Mouse (Mus musculus) hindbrain, embryonic 11.5 days (tissue): Measurements from ENCODE around the gene 1700069L16Rik. TPM values are rescaled to one million over a fixed set of nuclear protein-coding genes. Genes with fewer than 3 reads are reported as not detected.

Source experiments
- ATAC-seq: fragments of 200-750 bp; cut with Nextera tagmentation; 2 replicates; pipeline ENCODE4 v1.8.0; 2017; ENCODE audit warnings: mild to moderate bottlenecking, moderate TSS enrichment, moderate library complexity; ENCODE audit not compliant: low FRiP score
- DNase-seq: peaks from one replicate; pipeline ENCODE4 v3.0.0-alpha.2; 2015; ENCODE audit warnings: low spot score
- H3K27ac ChIP-seq: fragments of 300-500 bp; sonication (generic); 2 replicates; pipeline ENCODE4 v1.5.1; 2014; ENCODE audit warnings: mild to moderate bottlenecking, low read depth, low read length
- H3K27me3 ChIP-seq: fragments of 300-500 bp; sonication (generic); 2 replicates; pipeline ENCODE4 v1.6.1; 2014; ENCODE audit warnings: mild to moderate bottlenecking, low read length, moderate library complexity, mixed read lengths; ENCODE audit not compliant: control insufficient read depth, insufficient read depth
- H3K36me3 ChIP-seq: fragments of 300-500 bp; sonication (generic); 2 replicates; pipeline ENCODE4 v1.6.1; 2014; ENCODE audit warnings: mild to moderate bottlenecking, low read length, moderate library complexity, mixed read lengths; ENCODE audit not compliant: control insufficient read depth, insufficient read depth
- H3K4me1 ChIP-seq: fragments of 300-500 bp; sonication (generic); replicated peaks from 2 replicates; pipeline ENCODE4 v1.6.1; 2014; ENCODE audit warnings: low read length, mixed read lengths; ENCODE audit not compliant: control insufficient read depth, insufficient read depth
- H3K4me2 ChIP-seq: fragments of 300-500 bp; sonication (generic); replicated peaks from 2 replicates; pipeline ENCODE4 v1.6.1; 2014; ENCODE audit warnings: mild to moderate bottlenecking, low read depth, low read length
- H3K4me3 ChIP-seq: fragments of 300-500 bp; sonication (generic); 2 replicates; pipeline ENCODE4 v1.5.1; 2014; ENCODE audit warnings: low read depth, low read length
- H3K9ac ChIP-seq: fragments of 300-500 bp; sonication (generic); 2 replicates; pipeline ENCODE4 v1.6.1; 2014; ENCODE audit warnings: low read depth, low read length
- H3K9me3 ChIP-seq: fragments of 300-500 bp; sonication (generic); 2 replicates; pipeline ENCODE4 v1.6.1; 2016; ENCODE audit warnings: low read length; ENCODE audit not compliant: control insufficient read depth
- WGBS: fragments of 180-500 bp; shearing (Covaris S2); extraction: QIAGEN DNeasy Blood & Tissue Kit; methylation state at CpG from one replicate; pipeline ENCODE4 v1.1.7; 2014; 5-methylcytosine and 5-hydroxymethylcytosine counted together
- polyA plus RNA-seq: library from polyadenylated mRNA; unstranded; fragments of >200 nt; fragmentation: Nextera tagmentation; extraction: Ambion mirVana; gene quantifications from 2 replicates; pipeline ENCODE4 v1.2.1, GENCODE M21; 2014

1700069L16Rik gene
- polyA plus RNA-seq, 1 experiment from 2014 or later, result not detected

- 68% methylated on average over 3 of the region's 3 CpGs for WGBS
- Histone ChIP-seq H3K36me3 (no peaks in the 10 kb centered on the region), H3K4me1 (no peaks in the 10 kb centered on the region), H3K4me3 (no peak overlapping the region), H3K9me3 (no peaks in the 10 kb centered on the region), H3K9ac (no peak overlapping the region), H3K27ac (no peak overlapping the region), H3K27me3 (no peaks in the 10 kb centered on the region), H3K4me2 (no peak overlapping the region)
- ATAC-seq (no peak), DNase-seq (no peak)
Observed at GRCm38 (mm10) chr5:113682472-113682871, 42.1 kb downstream of the 1700069L16Rik start.

DNA sequence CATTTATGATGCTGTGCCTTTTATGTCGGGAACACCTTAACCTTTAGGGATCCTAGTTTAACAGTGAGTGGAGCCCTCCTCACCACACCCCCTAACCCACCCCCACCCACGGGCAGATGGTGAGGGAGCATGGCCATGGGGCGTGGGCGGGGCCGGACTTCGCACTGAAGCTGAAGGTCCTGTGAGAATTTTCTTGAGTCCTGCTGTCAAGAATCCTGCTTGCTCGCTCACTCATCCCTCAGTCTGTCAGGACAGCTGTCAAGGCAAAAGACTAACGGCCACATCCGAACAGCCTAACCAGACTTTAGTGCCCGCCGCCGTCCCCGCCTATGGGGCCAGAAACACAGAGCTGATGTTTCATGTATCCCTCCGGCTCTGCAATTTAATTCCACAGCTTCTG lies 43.4 kb downstream of the 1700069L16Rik start:
- no peaks in the 10 kb centered on the region for H3K4me1 ChIP-seq

GRCm38 (mm10) chr5:113679509-113679908 lies 45.1 kb downstream of the 1700069L16Rik start:
- ATAC-seq, result no peak
- WGBS, result 93% methylated on average over 4 of the region's 4 CpGs

More for the DNA sequence above, 43.4 kb downstream of the 1700069L16Rik start:
- Histone ChIP-seq H3K27me3 (no peaks in the 10 kb centered on the region), H3K4me3 (no peak overlapping the region), H3K9ac (no peak overlapping the region), H3K36me3 (no peaks in the 10 kb centered on the region), H3K4me2 (no peak overlapping the region), H3K9me3 (no peaks in the 10 kb centered on the region), H3K27ac (no peak overlapping the region)
- DNase-seq (peak; percentile 17), ATAC-seq (no peak)
- WGBS, result 73% methylated on average over 14 of the region's 14 CpGs

DNA sequence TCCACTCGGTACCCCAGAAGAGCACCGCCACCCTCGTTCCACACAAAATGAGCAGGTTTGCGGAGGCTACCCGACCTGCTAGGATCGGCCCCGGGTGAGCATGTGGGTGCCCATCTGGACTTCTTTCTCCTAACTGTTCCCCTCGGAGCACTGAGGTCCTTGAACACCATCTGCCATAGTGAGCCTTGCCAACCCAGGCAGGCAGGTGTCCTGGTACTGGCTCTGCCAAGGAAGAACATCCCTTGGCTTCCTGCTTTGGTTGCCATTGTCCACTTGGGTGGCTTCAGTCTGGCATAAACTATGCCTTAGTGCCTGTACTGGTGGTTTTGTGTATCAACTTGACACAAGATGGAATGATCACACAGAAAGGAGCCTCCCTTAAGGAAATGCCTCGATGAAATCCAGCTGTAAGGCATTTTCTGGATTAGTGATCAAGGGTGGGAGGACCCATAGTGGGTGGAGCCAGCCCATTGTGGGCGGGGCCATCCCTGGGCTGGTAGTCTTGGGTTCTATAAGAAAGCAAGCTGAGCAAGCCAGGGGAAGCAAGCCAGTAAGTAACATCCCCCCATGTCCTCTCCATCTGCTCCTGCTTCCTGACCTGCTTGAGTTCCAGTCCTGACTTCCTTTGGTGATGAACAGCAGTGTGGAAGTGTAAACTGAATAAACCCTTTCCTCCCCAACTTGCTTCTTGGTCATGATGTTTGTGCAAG lies 45.7 kb downstream of the 1700069L16Rik start:
- H3K27ac ChIP-seq, result no peak overlapping the region
- ATAC-seq (no peak), DNase-seq (no peak)
- 84% methylated on average over 10 of the region's 10 CpGs for WGBS
- no peaks in the 10 kb centered on the region for H3K36me3 ChIP-seq
- H3K4me1 ChIP-seq, result no peaks in the 10 kb centered on the region
- no peak overlapping the region for H3K9ac ChIP-seq
- no peak overlapping the region for H3K4me2 ChIP-seq
- H3K9me3 ChIP-seq, result no peaks in the 10 kb centered on the region
- H3K27me3 ChIP-seq, result no peaks in the 10 kb centered on the region
- no peak overlapping the region for H3K4me3 ChIP-seq

More at GRCm38 (mm10) chr5:113679509-113679908, 45.1 kb downstream of the 1700069L16Rik start:
- no peak overlapping the region for H3K27ac ChIP-seq
- H3K4me3 ChIP-seq, result no peak overlapping the region
- no peaks in the 10 kb centered on the region for H3K9me3 ChIP-seq
- H3K4me2 ChIP-seq, result no peak overlapping the region
- no peaks in the 10 kb centered on the region for H3K27me3 ChIP-seq
- no peaks in the 10 kb centered on the region for H3K36me3 ChIP-seq
- H3K4me1 ChIP-seq, result no peaks in the 10 kb centered on the region
- no peak for DNase-seq
- no peak overlapping the region for H3K9ac ChIP-seq

- Histone ChIP-seq H3K4me2 (no peak overlapping the region), H3K9ac (no peak overlapping the region), H3K4me3 (no peak overlapping the region), H3K27ac (no peak overlapping the region), H3K27me3 (no peaks in the 10 kb centered on the region), H3K9me3 (no peaks in the 10 kb centered on the region), H3K36me3 (no peaks in the 10 kb centered on the region), H3K4me1 (no peaks in the 10 kb centered on the region)
- 84% methylated on average over 6 of the region's 7 CpGs for WGBS
- ATAC-seq, result no peak
- no peak for DNase-seq
Observed at GRCm38 (mm10) chr5:113677541-113677940, 47.0 kb downstream of the 1700069L16Rik start.

- ATAC-seq, result no peak
- WGBS, result 76% methylated on average over 7 of the region's 7 CpGs
Observed at GRCm38 (mm10) chr5:113674851-113675250, 49.7 kb downstream of the 1700069L16Rik start.

GRCm38 (mm10) chr5:113672456-113672855 lies 52.1 kb downstream of the 1700069L16Rik start:
- Histone ChIP-seq H3K4me2 (no peak overlapping the region), H3K9ac (no peak overlapping the region), H3K4me1 (no peaks in the 10 kb centered on the region), H3K27ac (no peak overlapping the region), H3K4me3 (no peak overlapping the region), H3K36me3 (no peaks in the 10 kb centered on the region), H3K27me3 (no peaks in the 10 kb centered on the region), H3K9me3 (no peaks in the 10 kb centered on the region)
- DNase-seq, result no peak
- ATAC-seq, result no peak
- 88% methylated on average over 7 of the region's 7 CpGs for WGBS

More at GRCm38 (mm10) chr5:113674851-113675250, 49.7 kb downstream of the 1700069L16Rik start:
- Histone ChIP-seq H3K4me2 (no peak overlapping the region), H3K9ac (no peak overlapping the region), H3K9me3 (no peaks in the 10 kb centered on the region), H3K36me3 (no peaks in the 10 kb centered on the region), H3K27ac (no peak overlapping the region), H3K27me3 (no peaks in the 10 kb centered on the region), H3K4me1 (no peaks in the 10 kb centered on the region), H3K4me3 (no peak overlapping the region)
- DNase-seq, result no peak

- no peaks in the 10 kb centered on the region for H3K9me3 ChIP-seq
- H3K4me2 ChIP-seq, result no peak overlapping the region
- H3K9ac ChIP-seq, result no peak overlapping the region
- no peak overlapping the region for H3K4me3 ChIP-seq
- 87% methylated on average over 6 of the region's 6 CpGs for WGBS
- no peaks in the 10 kb centered on the region for H3K36me3 ChIP-seq
- no peaks in the 10 kb centered on the region for H3K4me1 ChIP-seq
- DNase-seq (no peak), ATAC-seq (no peak)
- no peaks in the 10 kb centered on the region for H3K27me3 ChIP-seq
- H3K27ac ChIP-seq, result no peak overlapping the region
Observed at GRCm38 (mm10) chr5:113670597-113670996, 54.0 kb downstream of the 1700069L16Rik start.

DNA sequence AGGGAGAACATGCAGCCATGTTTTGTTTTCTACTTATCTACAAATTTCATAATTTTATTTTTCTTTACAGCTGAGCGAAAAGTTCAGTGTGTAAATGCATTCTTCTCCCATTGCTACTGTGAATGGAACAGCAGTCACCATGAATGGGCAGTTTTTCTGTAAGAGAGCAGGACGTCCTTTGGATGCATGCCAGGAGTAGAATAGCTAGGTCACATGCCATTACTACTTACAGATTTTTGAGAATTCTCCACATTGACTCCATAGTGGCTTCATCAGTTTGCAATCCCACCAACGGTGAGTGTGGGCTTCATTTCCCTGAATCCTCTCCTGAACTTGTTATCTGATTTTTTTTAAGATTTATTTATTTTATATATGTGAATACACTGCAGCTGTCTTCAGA lies 54.5 kb downstream of the 1700069L16Rik start:
- Histone ChIP-seq H3K4me1 (no peaks in the 10 kb centered on the region), H3K4me3 (no peak overlapping the region), H3K27ac (no peak overlapping the region), H3K4me2 (no peak overlapping the region), H3K9me3 (no peaks in the 10 kb centered on the region), H3K27me3 (no peaks in the 10 kb centered on the region), H3K36me3 (no peaks in the 10 kb centered on the region), H3K9ac (no peak overlapping the region)
- WGBS, result 82% methylated on average over 3 of the region's 3 CpGs
- no peak for ATAC-seq
- DNase-seq, result no peak
